Mouse (Mus musculus): ENCODE measurements around the gene Alkbh3. TPM values are rescaled to one million over a fixed set of nuclear protein-coding genes. Genes with fewer than 3 reads are reported as not detected.

The Alkbh3 gene
- polyA plus RNA-seq, 1 experiment from 2014 or later = 64.9 TPM

DNA sequence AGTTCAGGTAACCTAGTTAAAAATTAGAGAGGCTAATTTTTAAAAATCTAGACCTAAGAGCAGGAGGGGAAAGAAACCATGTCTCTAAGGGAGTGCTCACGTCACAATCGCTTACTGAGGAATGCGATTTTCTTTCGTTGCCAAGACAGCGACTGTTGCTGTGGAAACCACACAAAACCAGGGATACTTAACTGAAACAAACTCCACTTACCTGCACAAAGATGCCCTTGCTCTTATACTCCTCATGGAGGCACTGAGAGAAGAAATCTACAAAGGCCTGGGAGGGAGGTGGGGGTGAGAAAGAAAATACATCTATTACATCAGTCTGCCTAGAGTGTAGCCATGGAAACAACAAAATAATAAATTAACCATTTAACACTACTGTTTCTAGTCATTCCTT is 33.1 kb upstream of the Alkbh3 start:
- no peaks in the 10 kb centered on the region for H3K27me3 ChIP-seq (replicated peaks)
- H3K9me3 ChIP-seq = no peaks in the 10 kb centered on the region
- no peak overlapping the region for H3K9ac ChIP-seq
- no peak overlapping the region for H3K4me3 ChIP-seq
- WGBS = 66% methylated on average over 5 of the region's 5 CpGs
- H3K4me2 ChIP-seq = no peak overlapping the region
- 0 out of 2 replicates have a peak, but pooled peaks cover 4% of the 10 kb centered on the region for H3K36me3 ChIP-seq
- no peak for ATAC-seq (ENCODE audit: extremely low read depth, insufficient number of reproducible peaks, low FRiP score, low TSS enrichment)
- peaks cover 49% of the 10 kb centered on the region for H3K4me1 ChIP-seq
- H3K27ac ChIP-seq (replicated peaks) = no peak overlapping the region

DNA sequence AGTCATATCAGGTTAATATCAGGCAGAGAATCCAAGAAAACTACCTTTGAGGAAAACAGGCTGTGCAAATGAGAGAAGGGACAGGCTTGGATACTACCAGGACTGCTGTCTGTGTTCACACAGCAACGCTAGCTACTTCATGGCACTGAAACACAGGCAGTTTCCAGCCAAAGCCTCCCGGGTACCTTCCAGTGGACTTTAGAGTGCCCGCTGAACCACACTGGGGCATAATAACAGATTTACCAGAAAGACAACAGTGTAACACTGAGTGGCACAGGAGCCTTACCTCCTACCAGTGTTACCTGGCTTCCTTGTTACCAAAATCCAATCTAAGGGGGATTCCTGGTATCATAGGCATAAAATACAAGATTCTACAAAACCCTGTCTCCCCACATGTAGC is 31.9 kb upstream of the Alkbh3 start:
- Histone ChIP-seq H3K4me3 (no peak overlapping the region), H3K4me2 (no peak overlapping the region), H3K9ac (no peak overlapping the region), H3K27me3 (replicated peaks) (no peaks in the 10 kb centered on the region), H3K27ac (replicated peaks) (no peak overlapping the region), H3K4me1 (peaks cover 50% of the 10 kb centered on the region), H3K36me3 (0 out of 2 replicates have a peak, but pooled peaks cover 4% of the 10 kb centered on the region), H3K9me3 (no peaks in the 10 kb centered on the region)
- no peak for ATAC-seq (ENCODE audit: extremely low read depth, insufficient number of reproducible peaks, low FRiP score, low TSS enrichment)
- WGBS = 97% methylated on average over 3 of the region's 3 CpGs

DNA sequence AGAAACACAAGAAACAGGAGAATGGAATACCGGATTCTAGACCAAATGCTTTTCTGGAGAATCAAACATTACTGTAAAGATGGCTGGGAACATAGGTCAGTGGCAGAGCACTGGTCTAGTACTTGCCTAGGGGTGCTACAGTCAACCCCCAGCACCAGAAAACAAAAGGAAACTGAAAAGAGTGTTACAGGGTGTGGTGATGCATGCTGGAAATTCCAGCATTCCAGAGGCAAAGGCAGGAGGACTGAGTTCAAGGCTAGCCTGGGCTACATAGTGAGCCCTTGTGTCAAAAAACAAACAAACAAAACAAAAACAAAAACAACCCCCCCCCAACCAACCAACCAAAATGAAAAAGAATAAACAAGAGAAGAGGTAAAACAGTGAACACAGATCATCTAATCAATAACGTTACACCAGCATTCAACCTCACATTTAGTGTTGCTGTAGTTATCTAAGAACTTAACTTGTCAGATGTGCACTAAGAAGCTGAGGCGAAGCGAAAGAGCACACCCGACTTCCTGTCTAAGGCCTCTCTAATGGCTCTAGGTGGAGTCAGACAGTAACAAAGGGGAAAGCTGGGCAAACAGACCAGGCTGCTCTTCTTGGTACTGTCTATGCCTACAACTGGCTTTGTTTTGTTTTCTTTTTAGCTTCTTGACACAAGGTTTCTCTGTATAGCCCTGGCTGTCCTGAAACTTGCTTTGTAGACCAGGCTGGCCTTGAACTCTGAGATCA is 30.0 kb upstream of the Alkbh3 start:
- WGBS = 85% methylated on average over 5 of the region's 5 CpGs
- Histone ChIP-seq H3K9me3 (no peaks in the 10 kb centered on the region), H3K4me1 (peaks cover 36% of the 10 kb centered on the region), H3K4me3 (no peak overlapping the region), H3K4me2 (no peak overlapping the region), H3K27me3 (replicated peaks) (no peaks in the 10 kb centered on the region), H3K36me3 (0 out of 2 replicates have a peak, but pooled peaks cover 4% of the 10 kb centered on the region), H3K27ac (replicated peaks) (no peak overlapping the region), H3K9ac (no peak overlapping the region)
- no peak for ATAC-seq (ENCODE audit: extremely low read depth, insufficient number of reproducible peaks, low FRiP score, low TSS enrichment)

DNA sequence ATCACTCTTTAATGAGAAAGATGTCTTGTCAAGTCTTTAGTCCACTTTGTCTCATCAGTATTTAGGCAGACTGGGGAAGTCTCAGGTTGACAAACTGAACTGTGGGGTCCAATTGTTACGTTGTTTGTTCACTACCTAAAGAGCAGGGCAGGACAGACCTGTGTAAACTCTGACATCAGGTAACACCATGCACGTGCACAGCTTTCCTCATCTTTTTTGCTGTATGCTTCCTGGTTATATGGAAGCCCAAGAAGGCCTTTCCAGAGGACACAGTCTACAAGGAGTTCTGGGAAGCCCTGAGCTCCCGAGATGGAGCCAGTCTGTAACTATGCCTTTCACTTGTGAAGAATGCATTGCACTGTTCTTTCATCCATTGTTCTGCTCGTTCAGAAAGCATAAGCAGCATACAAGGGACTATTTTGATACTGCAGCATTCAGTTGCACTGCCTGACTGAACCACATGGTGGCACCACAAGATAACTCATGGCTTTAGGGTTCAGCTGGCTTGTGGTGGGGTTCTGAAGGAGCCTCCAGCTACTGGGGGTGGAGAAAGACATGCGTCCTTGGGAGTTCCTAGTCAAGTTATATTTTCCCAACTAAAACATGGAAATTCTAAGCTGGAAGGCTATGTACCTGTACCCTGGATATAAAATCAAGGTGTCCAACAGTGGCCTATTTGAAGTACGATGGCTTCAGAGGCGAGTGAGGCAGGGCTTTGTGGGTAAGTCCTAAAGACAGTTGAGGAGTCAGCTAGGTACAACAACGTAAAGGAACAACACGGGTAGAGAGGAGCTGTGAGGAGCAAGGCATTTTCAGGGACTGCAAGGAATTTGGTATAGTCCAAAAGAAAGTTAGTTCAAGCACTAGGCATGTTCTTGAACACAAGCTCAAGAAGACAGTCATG is 25.1 kb upstream of the Alkbh3 start:
- Histone ChIP-seq H3K4me3 (no peak overlapping the region), H3K9ac (no peak overlapping the region), H3K4me1 (peaks cover 17% of the 10 kb centered on the region), H3K4me2 (no peak overlapping the region), H3K9me3 (no peaks in the 10 kb centered on the region), H3K27ac (replicated peaks) (no peak overlapping the region), H3K36me3 (peaks cover 20% of the 10 kb centered on the region), H3K27me3 (replicated peaks) (no peaks in the 10 kb centered on the region)
- WGBS = 64% methylated on average over 9 of the region's 9 CpGs
- ATAC-seq (ENCODE audit: extremely low read depth, insufficient number of reproducible peaks, low FRiP score, low TSS enrichment) = no peak

DNA sequence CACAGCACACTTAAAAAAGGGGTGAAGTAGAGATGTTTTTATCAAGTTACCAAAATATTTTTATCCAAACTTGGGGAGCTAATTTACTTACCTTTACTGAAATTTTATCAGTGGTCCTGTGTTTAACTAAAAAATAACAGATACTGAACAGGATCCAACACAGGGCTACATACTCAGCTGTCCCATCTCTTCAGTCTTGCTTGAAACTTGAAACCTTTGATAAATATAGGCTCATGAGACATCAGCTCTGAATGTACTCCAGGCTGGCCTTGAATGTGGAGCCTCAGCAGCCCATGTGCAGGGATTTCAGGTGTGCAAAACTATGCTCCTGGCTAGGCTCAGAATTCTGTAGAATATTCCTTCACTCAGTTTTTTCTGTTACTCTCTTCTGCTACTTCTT is 20.0 kb upstream of the Alkbh3 start:
- ATAC-seq (ENCODE audit: extremely low read depth, insufficient number of reproducible peaks, low FRiP score, low TSS enrichment) = no peak
- Histone ChIP-seq H3K27me3 (replicated peaks) (no peaks in the 10 kb centered on the region), H3K9ac (no peak overlapping the region), H3K4me1 (no peaks in the 10 kb centered on the region), H3K27ac (replicated peaks) (no peak overlapping the region), H3K36me3 (peaks cover 20% of the 10 kb centered on the region), H3K4me3 (no peak overlapping the region), H3K4me2 (no peak overlapping the region), H3K9me3 (no peaks in the 10 kb centered on the region)

DNA sequence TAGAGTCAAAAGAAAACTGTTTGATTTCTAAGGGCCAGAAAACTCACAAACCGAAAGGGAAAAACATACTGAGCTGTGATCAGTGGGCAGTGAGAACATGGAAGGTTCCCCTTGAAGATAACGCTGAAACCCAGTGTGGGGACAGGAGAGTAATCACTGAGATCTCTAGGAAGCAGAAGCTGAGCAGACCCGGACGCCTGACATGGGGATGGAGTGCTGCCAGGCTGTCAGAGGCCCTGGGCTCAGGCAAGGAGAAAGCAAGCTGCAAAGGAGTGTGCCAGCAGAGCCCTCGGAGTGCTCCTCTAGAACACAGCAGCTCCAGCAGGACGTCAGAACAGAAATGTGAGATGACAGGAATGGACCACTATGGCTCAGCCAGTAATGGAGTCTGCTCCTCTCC is 14.0 kb upstream of the Alkbh3 start:
- Histone ChIP-seq H3K4me2 (no peak overlapping the region), H3K9me3 (no peaks in the 10 kb centered on the region), H3K4me1 (0 out of 2 replicates have a peak, but pooled peaks cover 6% of the 10 kb centered on the region), H3K36me3 (no peaks in the 10 kb centered on the region), H3K27ac (replicated peaks) (no peak overlapping the region), H3K27me3 (replicated peaks) (no peaks in the 10 kb centered on the region), H3K4me3 (no peak overlapping the region), H3K9ac (no peak overlapping the region)
- ATAC-seq (ENCODE audit: extremely low read depth, insufficient number of reproducible peaks, low FRiP score, low TSS enrichment) = no peak
- WGBS = 35% methylated on average over 6 of the region's 6 CpGs

DNA sequence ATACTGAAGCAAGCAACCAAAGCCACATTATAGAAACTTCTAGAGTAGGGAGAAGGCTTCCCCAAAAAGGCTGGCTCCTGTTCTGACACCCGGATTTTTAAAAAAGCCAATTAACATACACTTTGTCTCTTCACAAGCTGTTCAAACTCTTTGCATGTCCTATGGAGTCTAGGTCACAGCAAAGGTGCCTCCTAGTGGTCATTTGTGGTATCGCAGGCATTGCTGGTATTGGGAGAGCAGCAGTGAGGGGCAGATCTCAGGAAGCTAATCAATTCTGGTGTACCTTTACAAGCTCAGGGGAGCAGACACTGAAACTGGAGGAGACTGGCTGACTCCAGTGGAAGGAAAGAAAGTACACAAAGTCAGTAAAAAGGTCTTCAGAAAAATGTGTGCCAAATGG is 8.3 kb downstream of the Alkbh3 start:
- Histone ChIP-seq H3K4me3 (no peak overlapping the region), H3K27me3 (replicated peaks) (no peaks in the 10 kb centered on the region), H3K9ac (no peak overlapping the region), H3K9me3 (no peaks in the 10 kb centered on the region), H3K4me2 (no peak overlapping the region), H3K36me3 (peaks cover 95% of the 10 kb centered on the region), H3K27ac (replicated peaks) (no peak overlapping the region), H3K4me1 (peaks cover 5% of the 10 kb centered on the region; the same call in 1 of the 2 replicates)
- WGBS = 2% methylated on average over 2 of the region's 2 CpGs
- no peak for ATAC-seq (ENCODE audit: extremely low read depth, insufficient number of reproducible peaks, low FRiP score, low TSS enrichment)

DNA sequence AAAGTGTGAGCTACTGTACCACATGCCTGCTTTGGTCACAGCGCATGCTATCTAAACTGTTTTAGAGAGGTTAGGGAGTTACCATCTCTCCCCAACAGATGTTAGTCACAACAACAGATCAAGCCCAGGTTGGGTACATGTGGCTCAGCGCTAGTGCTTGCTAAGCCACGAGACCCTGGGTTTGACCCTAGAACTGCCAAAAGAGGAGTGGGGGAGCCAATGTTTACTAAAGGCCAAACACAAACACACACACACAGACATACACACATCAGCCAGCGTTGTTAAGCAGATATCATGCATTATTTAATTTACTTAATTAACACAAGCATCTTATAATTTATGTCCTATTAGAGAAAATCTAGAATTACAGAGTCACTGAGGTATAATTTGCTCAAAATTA is 8.7 kb downstream of the Alkbh3 start:
- Histone ChIP-seq H3K4me1 (peaks cover 5% of the 10 kb centered on the region; the same call in 1 of the 2 replicates), H3K4me3 (no peak overlapping the region), H3K27me3 (replicated peaks) (no peaks in the 10 kb centered on the region), H3K27ac (replicated peaks) (no peak overlapping the region), H3K36me3 (peaks cover 95% of the 10 kb centered on the region), H3K9ac (no peak overlapping the region), H3K9me3 (no peaks in the 10 kb centered on the region), H3K4me2 (no peak overlapping the region)
- WGBS = 73% methylated on average over 4 of the region's 4 CpGs
- no peak for ATAC-seq (ENCODE audit: extremely low read depth, insufficient number of reproducible peaks, low FRiP score, low TSS enrichment)

DNA sequence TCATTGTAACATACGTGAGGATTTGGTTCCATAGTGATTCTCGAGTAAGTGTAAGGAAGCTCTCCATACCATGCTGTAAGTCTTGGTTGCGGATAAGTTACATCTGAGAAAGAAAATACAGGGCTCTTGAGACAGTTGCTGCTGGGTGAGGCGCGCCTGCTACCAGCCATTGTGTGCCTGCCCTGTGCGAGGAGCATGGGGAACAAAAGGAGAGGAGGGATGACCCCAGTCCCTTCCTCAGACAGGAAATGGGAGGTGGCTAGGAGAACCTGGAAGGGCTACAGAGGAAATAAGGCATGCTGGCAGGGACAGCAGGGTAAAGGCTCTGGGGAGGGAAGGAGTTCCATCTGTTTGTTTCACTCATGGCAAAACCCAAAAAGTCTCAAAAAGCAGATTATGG is 9.2 kb downstream of the Alkbh3 start:
- H3K9ac ChIP-seq = no peak overlapping the region
- H3K4me3 ChIP-seq = no peak overlapping the region
- H3K36me3 ChIP-seq = peaks cover 94% of the 10 kb centered on the region
- no peaks in the 10 kb centered on the region for H3K27me3 ChIP-seq (replicated peaks)
- peaks cover 5% of the 10 kb centered on the region; the same call in 1 of the 2 replicates for H3K4me1 ChIP-seq
- H3K9me3 ChIP-seq = no peaks in the 10 kb centered on the region
- 71% methylated on average over 6 of the region's 6 CpGs for WGBS
- H3K4me2 ChIP-seq = no peak overlapping the region
- no peak overlapping the region for H3K27ac ChIP-seq (replicated peaks)
- ATAC-seq (ENCODE audit: extremely low read depth, insufficient number of reproducible peaks, low FRiP score, low TSS enrichment) = no peak

DNA sequence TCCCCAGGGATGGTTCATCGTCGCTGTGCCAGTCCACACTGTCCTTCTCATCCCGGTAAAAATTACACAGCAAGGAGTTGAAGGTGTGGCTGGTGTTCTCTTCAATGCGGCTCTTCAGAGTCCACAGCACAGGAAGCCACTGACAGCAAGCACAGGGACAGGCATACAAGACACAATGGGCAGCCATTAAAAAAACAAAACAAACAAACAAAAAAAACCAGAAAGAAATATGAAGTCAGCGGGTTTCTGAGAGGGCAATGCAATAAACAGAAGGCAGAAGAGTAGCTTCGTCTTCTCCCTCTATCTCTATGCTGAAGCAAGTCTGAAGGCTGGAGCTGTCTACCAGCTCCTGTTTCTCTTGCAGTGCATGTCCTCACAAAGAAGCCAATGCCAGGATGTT is 14.4 kb downstream of the Alkbh3 start, which contains the start of gene Gm27027:
Gm27027 (minus strand) TSS at position 101 of the 400 bp plus-strand sequence.
- Histone ChIP-seq H3K27ac (replicated peaks) (no peak within 1 kb of the TSS), H3K36me3 (peaks cover 91% of the 10 kb centered on the region), H3K9me3 (no peaks in the 10 kb centered on the region), H3K4me3 (no peak within 1 kb of the TSS), H3K9ac (no peak within 1 kb of the TSS), H3K4me2 (no peak within 1 kb of the TSS), H3K27me3 (replicated peaks) (no peaks in the 10 kb centered on the region), H3K4me1 (peaks cover 39% of the 10 kb centered on the region)
- WGBS = 84% methylated on average over 6 of the region's 6 CpGs
- no peak for ATAC-seq (ENCODE audit: extremely low read depth, insufficient number of reproducible peaks, low FRiP score, low TSS enrichment)

DNA sequence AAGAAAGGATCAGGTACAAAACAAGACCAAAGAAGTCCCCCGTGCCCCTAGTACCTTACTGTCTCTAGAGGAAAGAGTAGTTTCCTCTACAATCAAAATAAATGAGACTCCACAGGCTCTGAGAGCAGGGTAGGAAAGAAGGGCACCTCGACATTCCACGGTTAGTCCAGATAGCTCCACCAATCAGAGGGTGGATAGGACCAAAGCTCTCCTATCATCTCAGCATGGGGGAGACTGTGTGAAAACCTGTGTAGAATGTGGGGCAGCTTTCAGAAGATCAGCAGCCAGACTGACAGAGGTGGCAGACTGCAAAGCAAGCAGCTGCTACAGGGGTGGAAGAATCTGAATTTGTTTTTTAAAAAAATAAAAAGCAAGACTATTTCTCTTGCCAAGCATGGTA is 17.8 kb downstream of the Alkbh3 start:
- Histone ChIP-seq H3K36me3 (peaks cover 93% of the 10 kb centered on the region), H3K4me3 (no peak overlapping the region), H3K9me3 (no peaks in the 10 kb centered on the region), H3K4me1 (peaks cover 42% of the 10 kb centered on the region), H3K27me3 (replicated peaks) (no peaks in the 10 kb centered on the region), H3K4me2 (no peak overlapping the region), H3K27ac (replicated peaks) (peak overlapping the region; percentile 39; the same call in 1 of the 2 replicates), H3K9ac (no peak overlapping the region)
- no peak for ATAC-seq (ENCODE audit: extremely low read depth, insufficient number of reproducible peaks, low FRiP score, low TSS enrichment)
- 32% methylated on average over 3 of the region's 3 CpGs for WGBS

All from heart, embryonic 13.5 days (tissue).